Mouse (Mus musculus) frontal cortex, adult 2 months (tissue): Measurements from ENCODE around the gene Cwc25. TPM values are rescaled to one million over a fixed set of nuclear protein-coding genes. Genes with fewer than 3 reads are reported as not detected.

Experiments
- DNase-seq, 2 experiments: peaks; one replicate each; pipeline ENCODE4 v3.0.0; 2022; ENCODE audit warnings: low spot score in 1 of 2; ENCODE audit errors: extremely low spot score in 1 of 2
- polyA plus RNA-seq: library from polyadenylated mRNA; depleted of rRNA; stranded (reverse); fragments of >200 nt; gene quantifications from 2 replicates; pipeline ENCODE4 v1.2.3, GENCODE M21; 2012; rRNA removed

Cwc25 gene
- polyA plus RNA-seq, 1 experiment, result 18.0 TPM

GRCm38 (mm10) chr11:97701581-97702392 lies 64.6 kb downstream of the Cwc25 start:
- DNase-seq, result peak in 1 of 2 experiments; percentile 34

GRCm38 (mm10) chr11:97700746-97701580 lies 65.4 kb downstream of the Cwc25 start:
- no peak for DNase-seq

GRCm38 (mm10) chr11:97700003-97700745 lies 66.2 kb downstream of the Cwc25 start, which contains the start of gene Pcgf2:
Pcgf2 (minus strand) TSS chr11:97700497.
- peak in 1 of 2 experiments; percentile 72 for DNase-seq

- peak; percentile 80 to 90 for DNase-seq
Measured at GRCm38 (mm10) chr11:97699626-97700002, 66.7 kb downstream of the Cwc25 start.

GRCm38 (mm10) chr11:97698741-97699611 lies 67.4 kb downstream of the Cwc25 start:
- DNase-seq, result peak in 1 of 2 experiments; percentile 51

- DNase-seq, result no peak
Measured at GRCm38 (mm10) chr11:97697891-97698529, 68.3 kb downstream of the Cwc25 start.

- no peak for DNase-seq
Measured at GRCm38 (mm10) chr11:97697199-97697890, 69.0 kb downstream of the Cwc25 start.

- no peak for DNase-seq
Measured at GRCm38 (mm10) chr11:97696669-97697068, 69.7 kb downstream of the Cwc25 start.

- DNase-seq, result peak in 1 of 2 experiments; percentile 20
Measured at GRCm38 (mm10) chr11:97695712-97696401, 70.5 kb downstream of the Cwc25 start.

Other genes starting within 250 kb of the Cwc25 start
- 117 and 123 TPM in 2 replicates for gene Srcin1, start 190.4 kb downstream of the Cwc25 start, polyA plus RNA-seq
- gene Epop, start 136.9 kb downstream of the Cwc25 start, polyA plus RNA-seq, result 49.4 and 65.0 TPM in 2 replicates
- gene Mllt6, start 103.1 kb downstream of the Cwc25 start, polyA plus RNA-seq, result 74.9 and 84.0 TPM in 2 replicates
- gene Cisd3, start 80.7 kb downstream of the Cwc25 start, polyA plus RNA-seq, result 51.9 and 54.8 TPM in 2 replicates
- gene Pcgf2, start 66.1 kb downstream of the Cwc25 start, polyA plus RNA-seq, result 74.6 and 83.8 TPM in 2 replicates
- 241 and 243 TPM in 2 replicates for gene Psmb3, start 63.2 kb downstream of the Cwc25 start, polyA plus RNA-seq
- 60.9 and 63.3 TPM in 2 replicates for gene Pip4k2b, start 21.9 kb downstream of the Cwc25 start, polyA plus RNA-seq
- 0.34 and 0.78 TPM in 2 replicates for gene 1700001P01Rik, start 9.4 kb upstream of the Cwc25 start, polyA plus RNA-seq
- 342 and 345 TPM in 2 replicates for gene Rpl23, start 15.9 kb upstream of the Cwc25 start, polyA plus RNA-seq
- gene Lasp1, start 32.4 kb upstream of the Cwc25 start, polyA plus RNA-seq, result 108 and 111 TPM in 2 replicates
- 102 and 104 TPM in 2 replicates for gene B230217C12Rik, start 74.2 kb upstream of the Cwc25 start, polyA plus RNA-seq
- 0.48 and 0.76 TPM in 2 replicates for gene Fbxo47, start 117.6 kb upstream of the Cwc25 start, polyA plus RNA-seq
- 11.1 and 11.4 TPM in 2 replicates for gene Plxdc1, start 219.9 kb upstream of the Cwc25 start, polyA plus RNA-seq
- gene Arl5c, start 229.6 kb upstream of the Cwc25 start, polyA plus RNA-seq, result 3.2 and 3.4 TPM in 2 replicates